Comparison of ENCODE assay signal across 23 mouse cellular contexts in genomic region chr10:26895726-26896125, GRCm38 (mm10).
DNase-seq lines count a peak whose midpoint lies in the region; ATAC-seq and TF ChIP-seq lines count a peak whose summit lies in the region.
"Had no signal": no experiment of that assay in that cellular context is flagged by ENCODE, and none has a peak within 500 bp of the region (broad histone marks: within the 10 kb centered on the region; RNA-seq: fewer than 3 reads in every experiment).

No protein-coding gene starts in this region.

- H3K4me3 ChIP-seq in MEL (ENCODE audit: control insufficient read depth in 1 of 2, insufficient read depth in 1 of 2, low read depth in 2 of 2, low read length in 2 of 2), result no peak overlapping the region
- no peak overlapping the region for H3K4me3 ChIP-seq in forebrain, embryonic 14.5 days (ENCODE audit: low read depth, low read length)
- H3K4me3 ChIP-seq: embryonic facial prominence, embryonic 13.5 days; forebrain, embryonic 13.5 days; heart, embryonic 10.5 days; hindbrain, embryonic 10.5 days; intestine, embryonic 15.5 days had no signal

- WGBS in forebrain, embryonic 14.5 days, result 84% methylated on average over 6 of the region's 6 CpGs

- ATAC-seq in megakaryocyte progenitor cell, adult 5-6 weeks (replicated peaks; ENCODE audit: poor library complexity), result 0 out of 2 replicates have a peak, but pooled peaks have one; percentile 46
- ATAC-seq in forebrain, embryonic 14.5 days, result no peak
- ATAC-seq: forebrain, embryonic 13.5 days; intestine, embryonic 15.5 days had no signal

- no peak for TF ChIP-seq POLR2A in MEL (IDR thresholded peaks at IDR 0.05; ENCODE audit: control insufficient read depth in 1 of 2, insufficient read depth in 1 of 2, low read depth in 1 of 2, low read length in 2 of 2, poor library complexity in 1 of 2)

- no peaks in the 10 kb centered on the region for H3K36me3 ChIP-seq in MEL (ENCODE audit: control insufficient read depth in 1 of 2, insufficient read depth in 2 of 2, low read length in 2 of 2)
- H3K36me3 ChIP-seq in forebrain, embryonic 14.5 days (ENCODE audit: control insufficient read depth, insufficient read depth, low read length), result no peaks in the 10 kb centered on the region
- H3K36me3 ChIP-seq: embryonic facial prominence, embryonic 13.5 days; G1E; heart, embryonic 10.5 days; hindbrain, embryonic 10.5 days; intestine, embryonic 15.5 days had no signal

- TF ChIP-seq CTCF in MEL (IDR thresholded peaks at IDR 0.05 in 2 of 3, conservative IDR thresholded peaks at IDR 0.05 in 1 of 3; ENCODE audit: control insufficient read depth in 1 of 3, insufficient read depth in 1 of 3, low read depth in 2 of 3, low read length in 3 of 3, poor library complexity in 1 of 3, severe bottlenecking in 1 of 3), result no peak

- no peaks in the 10 kb centered on the region for H3K4me1 ChIP-seq in MEL (ENCODE audit: control insufficient read depth in 1 of 2, insufficient read depth in 2 of 2, low read length in 2 of 2)
- no peaks in the 10 kb centered on the region for H3K4me1 ChIP-seq in forebrain, embryonic 14.5 days (ENCODE audit: control insufficient read depth, insufficient read depth, low read length)
- H3K4me1 ChIP-seq: embryonic facial prominence, embryonic 13.5 days; forebrain, embryonic 13.5 days; heart, embryonic 10.5 days; hindbrain, embryonic 10.5 days; intestine, embryonic 15.5 days had no signal

- H3K27ac ChIP-seq in MEL (ENCODE audit: control insufficient read depth, low read depth, low read length), result no peak overlapping the region
- H3K27ac ChIP-seq in forebrain, embryonic 14.5 days (ENCODE audit: low read depth, low read length), result no peak overlapping the region
- H3K27ac ChIP-seq: embryonic facial prominence, embryonic 13.5 days; forebrain, embryonic 13.5 days; heart, embryonic 10.5 days; hindbrain, embryonic 10.5 days; hindbrain, embryonic 14.5 days; intestine, embryonic 15.5 days had no signal

- peak; percentile 89 for DNase-seq in 416B (ENCODE audit: low read depth)
- DNase-seq in MEL (ENCODE audit: low read depth, low spot score), result peak; percentile 34
- DNase-seq in c-Kit-positive CD71-negative TER-119-negative erythroid progenitor cells, embryonic 14.5 days (ENCODE audit: low read depth), result peak; percentile 10
- no peak for DNase-seq in heart, adult 11 months
- no peak for DNase-seq in forebrain, embryonic 14.5 days (ENCODE audit: low spot score)
- no peak for DNase-seq in spleen, adult 12 weeks (ENCODE audit: low spot score)
- DNase-seq in cerebellum, adult 8-10 months, result no peak
- DNase-seq: adrenal gland, adult 2 months; adrenal gland, postnatal 25 days; cerebellum, adult 11 months; cerebellum, adult 9-10 months; cerebellum, postnatal 36 days; gastrocnemius, postnatal 14 days; heart, postnatal 10 days; kidney, adult 18-20 months had no signal

- no peaks in the 10 kb centered on the region for H3K79me2 ChIP-seq in MEL (ENCODE audit: control insufficient read depth, insufficient read depth, low read length, poor library complexity)

- TF ChIP-seq RAD21 in MEL (IDR thresholded peaks at IDR 0.05; ENCODE audit: low read depth, low read length), result no peak

- H3K9me3 ChIP-seq in MEL (replicated peaks; ENCODE audit: insufficient read depth, low read length), result no peaks in the 10 kb centered on the region
- H3K9me3 ChIP-seq in forebrain, embryonic 14.5 days (replicated peaks; ENCODE audit: control insufficient read depth, low read length), result no peaks in the 10 kb centered on the region
- H3K9me3 ChIP-seq: embryonic facial prominence, embryonic 13.5 days; forebrain, embryonic 13.5 days; G1E; heart, embryonic 10.5 days; hindbrain, embryonic 10.5 days; intestine, embryonic 15.5 days had no signal

- TF ChIP-seq EP300 in MEL (IDR thresholded peaks at IDR 0.05; ENCODE audit: low read depth in 1 of 2, low read length in 2 of 2), result no peak

- no peak overlapping the region for H3K9ac ChIP-seq in MEL (ENCODE audit: control insufficient read depth, low read depth, low read length, poor library complexity, severe bottlenecking)
- H3K9ac ChIP-seq in forebrain, embryonic 14.5 days (ENCODE audit: low read length), result no peak overlapping the region
- H3K9ac ChIP-seq: embryonic facial prominence, embryonic 13.5 days; forebrain, embryonic 13.5 days; hindbrain, embryonic 14.5 days; intestine, embryonic 15.5 days had no signal

- H3K4me2 ChIP-seq in forebrain, embryonic 14.5 days (ENCODE audit: low read length), result no peak overlapping the region
- H3K4me2 ChIP-seq: embryonic facial prominence, embryonic 13.5 days; forebrain, embryonic 13.5 days; hindbrain, embryonic 14.5 days; intestine, embryonic 15.5 days had no signal

- H3K27me3 ChIP-seq in MEL (ENCODE audit: control insufficient read depth in 1 of 2, insufficient read depth in 2 of 2, low read length in 2 of 2), result no peaks in the 10 kb centered on the region
- H3K27me3 ChIP-seq in forebrain, embryonic 14.5 days (replicated peaks; ENCODE audit: control insufficient read depth, insufficient read depth, low read length), result no peaks in the 10 kb centered on the region
- H3K27me3 ChIP-seq: embryonic facial prominence, embryonic 13.5 days; forebrain, embryonic 13.5 days; intestine, embryonic 15.5 days had no signal

TF ChIP-seq in MEL, 35 proteins besides CTCF, POLR2A, EP300 and RAD21:
- TF ChIP-seq MXI1 (IDR thresholded peaks at IDR 0.05; ENCODE audit: low read depth, low read length) (no peak), JUND (IDR thresholded peaks at IDR 0.05; ENCODE audit: low read depth, low read length) (0 out of 2 replicates have a peak, but pooled peaks have one; percentile 14), KAT2A (conservative IDR thresholded peaks at IDR 0.05; ENCODE audit: low read depth, low read length) (no peak), POLR2AphosphoS2 (IDR thresholded peaks at IDR 0.05; ENCODE audit: low read length) (no peak)

Comparison
In these comparisons a context has a peak if more than half of its experiments do, and no peak if none do; other contexts are left out.
1. DNase-seq: peak in 416B (single experiment), MEL (single experiment) and c-Kit-positive CD71-negative TER-119-negative erythroid progenitor cells, embryonic 14.5 days (single experiment); none in heart, adult 11 months (single experiment), forebrain, embryonic 14.5 days (single experiment), spleen, adult 12 weeks (single experiment) and cerebellum, adult 8-10 months (single experiment).